Mouse (Mus musculus) liver, adult 2 months (tissue): ENCODE measurements around the gene Shoc2. TPM values are rescaled to one million over a fixed set of nuclear protein-coding genes. Genes with fewer than 3 reads are reported as not detected.
A peak's percentile ranks its signal among the peaks of the same experiment; 100 is the strongest.

Experiments
- DNase-seq: peaks from one replicate; pipeline ENCODE4 v3.0.0-alpha.2; 2011; ENCODE audit warnings: low read depth, low spot score; ENCODE audit errors: extremely low read depth
- H3K27ac ChIP-seq: fragments of 200-500 bp; replicated peaks from 2 replicates; pipeline ENCODE4 v1.5.1; 2012; ENCODE audit warnings: low read depth, mild to moderate bottlenecking, control low read depth, inconsistent platforms, low read length; ENCODE audit not compliant: insufficient read depth
- H3K27me3 ChIP-seq: fragments of 200-500 bp; 2 replicates; pipeline ENCODE4 v1.6.1; 2012; ENCODE audit warnings: mild to moderate bottlenecking, moderate library complexity, low read length, inconsistent platforms; ENCODE audit not compliant: control insufficient read depth, insufficient read depth
- H3K36me3 ChIP-seq: fragments of 200-500 bp; 2 replicates; pipeline ENCODE4 v1.6.1; 2012; ENCODE audit warnings: low read length, inconsistent platforms; ENCODE audit not compliant: control insufficient read depth, insufficient read depth
- H3K4me1 ChIP-seq: fragments of 200-500 bp; 2 replicates; pipeline ENCODE4 v1.6.1; 2011; ENCODE audit warnings: low read length; ENCODE audit not compliant: control insufficient read depth, insufficient read depth
- H3K4me3 ChIP-seq: fragments of 200-500 bp; 2 replicates; pipeline ENCODE4 v1.5.1; 2011; ENCODE audit warnings: low read depth, mild to moderate bottlenecking, control low read depth, low read length, moderate library complexity; ENCODE audit not compliant: insufficient read depth
- H3K79me2 ChIP-seq: fragments of 200-500 bp; 2 replicates; pipeline ENCODE4 v1.6.1; 2012; ENCODE audit warnings: inconsistent platforms, mild to moderate bottlenecking, low read length, moderate library complexity; ENCODE audit not compliant: control insufficient read depth, insufficient read depth
- H3K9ac ChIP-seq: fragments of 200-500 bp; 2 replicates; pipeline ENCODE4 v1.6.1; 2012; ENCODE audit warnings: low read depth, mild to moderate bottlenecking, control low read depth, inconsistent platforms, low read length
- CTCF ChIP-seq: fragments of 200-500 bp; IDR thresholded peaks from 2 replicates; pipeline ENCODE4 v1.5.1; 2011; ENCODE audit warnings: low read depth, low read length, control low read depth
- POLR2A ChIP-seq: fragments of 200-500 bp; IDR thresholded peaks from 2 replicates; pipeline ENCODE4 v1.6.1; 2011; ENCODE audit warnings: low read length, control low read depth; ENCODE audit not compliant: insufficient read depth; ENCODE audit errors: extremely low read depth
- WGBS: fragments of 180-500 bp; shearing (Covaris S2); methylation state at CpG from one replicate; pipeline ENCODE4 v1.1.7; 2018; 5-methylcytosine and 5-hydroxymethylcytosine counted together
- polyA plus RNA-seq: library from polyadenylated mRNA; depleted of rRNA; stranded (reverse); fragments of >200 nt; gene quantifications from 2 replicates; pipeline ENCODE4 v1.2.3, GENCODE M21; 2012
- total RNA-seq: library from RNA; depleted of rRNA; stranded (reverse); fragments of >200 nt; gene quantifications from 2 replicates; pipeline ENCODE4 v1.2.3, GENCODE M21; 2014

Gene Shoc2
- total and polyA plus RNA-seq, 2 experiments = 9.7 to 21.8 TPM

DNA sequence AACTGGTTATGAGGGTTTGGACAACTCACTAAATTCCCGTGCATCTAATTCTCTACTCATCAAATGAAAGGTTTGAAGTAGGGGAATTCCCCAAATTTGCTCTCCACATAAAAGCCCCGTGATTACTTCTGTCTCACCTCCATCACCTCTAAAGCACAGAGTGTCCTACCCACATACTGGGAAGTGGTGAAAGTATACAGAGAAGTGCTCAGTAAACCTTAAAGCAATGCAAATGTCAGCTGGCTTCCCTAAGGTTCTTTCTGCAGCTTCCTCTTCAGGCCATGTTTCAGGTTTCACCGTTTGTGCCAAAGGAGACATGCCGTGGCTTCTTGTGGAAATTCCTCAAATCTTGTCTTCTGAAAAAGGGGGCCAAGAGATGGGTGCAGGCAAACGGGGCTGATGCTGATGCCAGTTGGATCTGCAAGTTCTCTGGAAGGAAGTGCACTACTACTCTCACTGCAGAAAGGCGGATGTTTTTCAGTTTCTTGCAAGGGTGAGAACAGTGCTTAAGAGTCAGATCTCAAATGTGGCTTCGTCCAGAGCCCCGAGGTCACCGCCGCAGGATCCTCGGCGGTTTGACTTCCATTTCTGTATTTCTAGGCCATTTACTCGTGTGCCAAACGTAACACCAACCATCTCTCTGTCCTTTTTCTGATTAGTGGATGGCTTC, 44.0 kb upstream of the Shoc2 start:
- Histone ChIP-seq H3K4me3 (no peak overlapping the region), H3K4me1 (peaks cover 17% of the 10 kb centered on the region), H3K79me2 (peaks cover 10% of the 10 kb centered on the region), H3K27me3 (no peaks in the 10 kb centered on the region), H3K36me3 (no peaks in the 10 kb centered on the region), H3K9ac (no peak overlapping the region), H3K27ac (no peak overlapping the region)
- 86% methylated on average over 14 of the region's 14 CpGs for WGBS
- DNase-seq = no peak
- TF ChIP-seq POLR2A (no peak), CTCF (no peak)

DNA sequence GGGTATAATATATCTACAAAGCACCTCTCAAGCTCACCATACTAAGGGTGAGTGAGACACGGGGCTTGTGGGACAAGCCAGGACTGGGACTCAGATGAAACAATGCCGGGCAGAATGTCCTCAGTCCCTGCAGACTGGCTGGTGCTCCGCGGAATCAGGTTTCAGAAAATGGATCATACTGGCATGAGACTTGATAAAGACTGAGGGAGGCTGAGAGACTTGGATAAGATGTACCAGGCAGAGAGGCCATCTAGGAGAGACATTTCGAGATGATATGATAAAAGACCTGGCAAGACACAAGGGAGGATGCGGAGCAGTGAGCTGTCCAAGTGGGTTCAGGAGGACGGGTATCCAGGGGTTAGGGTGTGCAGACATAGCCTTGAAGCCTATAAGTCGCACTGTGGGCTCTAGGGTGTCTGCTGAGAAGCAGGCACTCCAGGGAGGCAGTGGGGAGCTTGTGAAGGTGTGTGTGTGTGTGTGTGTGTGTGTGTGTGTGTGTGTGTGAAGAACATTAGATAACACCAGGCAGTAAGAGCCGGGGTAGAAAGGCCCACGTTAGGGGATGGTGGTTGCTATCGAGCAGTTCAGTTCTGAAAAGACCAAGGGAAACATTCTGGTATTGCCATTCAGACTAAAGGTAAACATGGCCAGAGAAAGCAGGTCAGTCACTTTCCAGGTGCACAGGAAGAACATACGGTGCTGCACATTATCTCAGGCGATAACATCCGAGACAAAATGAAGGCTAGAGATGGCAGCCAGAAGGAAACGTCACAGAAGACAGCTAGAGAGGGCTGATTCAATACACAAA, 42.0 kb upstream of the Shoc2 start:
- Histone ChIP-seq H3K4me3 (peak overlapping the region; percentile 60), H3K27me3 (no peaks in the 10 kb centered on the region), H3K9ac (peak overlapping the region; percentile 80), H3K36me3 (no peaks in the 10 kb centered on the region), H3K27ac (peak overlapping the region; percentile 98), H3K4me1 (peaks cover 18% of the 10 kb centered on the region), H3K79me2 (peaks cover 15% of the 10 kb centered on the region)
- TF ChIP-seq POLR2A (no peak), CTCF (no peak)
- WGBS = 43% methylated on average over 15 of the region's 15 CpGs
- no peak for DNase-seq

DNA sequence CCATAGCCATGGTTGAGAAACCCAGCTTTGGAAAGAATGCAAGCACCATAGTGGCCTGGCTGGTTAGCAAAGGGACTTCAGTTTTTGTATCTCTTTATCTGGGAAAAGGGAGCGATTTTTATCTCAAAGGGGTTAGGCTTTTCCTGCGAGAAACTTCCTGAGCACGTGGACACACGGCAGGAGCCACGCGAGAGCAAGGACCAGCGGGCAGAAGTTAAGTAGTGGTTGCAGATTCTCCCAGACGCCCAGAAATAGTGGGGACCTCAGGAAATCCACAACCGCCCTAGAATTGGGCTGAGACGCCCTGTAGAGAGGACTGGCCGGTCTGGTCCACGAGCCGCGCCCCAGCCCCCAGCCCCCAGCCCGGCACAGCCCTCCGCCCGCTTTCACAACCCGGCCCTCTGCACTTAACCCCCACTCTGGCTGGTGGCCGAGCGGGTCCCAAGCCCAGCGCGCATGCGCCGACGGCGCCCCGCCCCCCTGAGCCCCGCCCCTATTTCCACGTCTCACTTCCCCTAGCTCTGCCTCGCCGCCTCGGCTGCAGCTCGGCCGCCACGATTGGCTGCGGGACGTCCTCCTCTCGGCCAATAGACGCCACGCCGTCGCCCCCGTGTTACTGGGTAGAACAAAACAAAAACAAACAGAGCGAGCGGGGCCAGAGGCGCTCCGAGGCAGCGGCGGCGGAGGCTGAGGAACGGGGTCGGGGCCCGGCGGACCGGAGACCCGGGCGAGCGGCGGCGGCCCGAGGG, 41.2 kb upstream of the Shoc2 start:
- 2% methylated on average over 60 of the region's 61 CpGs for WGBS
- H3K9ac ChIP-seq = peak overlapping the region; percentile 100
- H3K4me3 ChIP-seq = peak overlapping the region; percentile 99
- DNase-seq = peak; percentile 86
- peaks cover 17% of the 10 kb centered on the region for H3K4me1 ChIP-seq
- H3K79me2 ChIP-seq = peaks cover 18% of the 10 kb centered on the region
- no peak for TF ChIP-seq CTCF
- TF ChIP-seq POLR2A = peak; percentile 97
- peaks cover 3% of the 10 kb centered on the region; the same call in 1 of the 2 replicates for H3K36me3 ChIP-seq
- peak overlapping the region; percentile 98 for H3K27ac ChIP-seq
- H3K27me3 ChIP-seq = no peaks in the 10 kb centered on the region

DNA sequence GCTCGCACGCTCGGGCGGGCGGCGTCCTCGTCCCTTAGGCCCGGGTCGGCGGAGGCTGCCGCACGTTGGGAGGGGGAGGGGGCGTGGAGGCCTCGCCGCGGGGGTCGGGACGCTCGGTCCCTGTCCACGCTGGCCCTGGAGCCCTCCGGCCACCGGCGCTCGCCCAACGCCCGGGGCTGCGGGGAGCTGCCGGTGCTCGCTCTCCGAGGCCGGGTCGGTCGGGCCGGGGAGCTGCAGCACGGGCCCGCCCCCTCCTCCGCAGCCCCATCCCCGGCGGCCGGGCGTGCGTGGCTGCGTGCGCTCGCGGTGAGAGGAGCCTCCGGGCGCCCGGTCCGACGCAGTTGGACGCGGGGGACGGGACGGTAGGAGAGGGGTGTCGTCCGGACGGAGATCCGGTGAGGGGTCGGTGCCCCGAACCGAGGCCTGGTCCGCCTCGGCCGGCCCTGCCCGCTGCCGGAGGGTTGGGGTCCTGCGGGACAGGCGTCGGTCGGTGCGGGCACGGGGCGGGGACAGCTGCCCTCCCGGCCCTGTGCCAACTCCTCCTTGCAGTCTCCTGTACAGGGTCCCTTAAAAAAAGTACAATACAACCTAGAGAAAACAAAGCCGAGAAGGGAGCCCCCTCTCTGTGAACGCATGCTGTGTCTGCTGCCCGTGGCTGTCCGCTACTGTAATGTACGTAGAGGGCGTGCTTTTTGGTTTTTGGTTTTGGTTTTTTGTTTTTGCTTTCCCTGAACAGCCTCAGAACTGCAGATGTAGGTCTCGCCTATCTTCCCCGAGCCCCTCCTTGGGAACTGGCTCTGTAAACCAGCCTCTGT, 40.4 kb upstream of the Shoc2 start:
- H3K79me2 ChIP-seq = peaks cover 22% of the 10 kb centered on the region
- H3K36me3 ChIP-seq = peaks cover 5% of the 10 kb centered on the region; the same call in 1 of the 2 replicates
- H3K27ac ChIP-seq = peak overlapping the region; percentile 93
- H3K9ac ChIP-seq = peak overlapping the region; percentile 100
- peaks cover 17% of the 10 kb centered on the region for H3K4me1 ChIP-seq
- under 1% methylated on average over 78 of the region's 83 CpGs for WGBS
- TF ChIP-seq POLR2A (no peak), CTCF (peak; percentile 36)
- peak; percentile 48 for DNase-seq
- no peaks in the 10 kb centered on the region for H3K27me3 ChIP-seq
- peak overlapping the region; percentile 99 for H3K4me3 ChIP-seq

DNA sequence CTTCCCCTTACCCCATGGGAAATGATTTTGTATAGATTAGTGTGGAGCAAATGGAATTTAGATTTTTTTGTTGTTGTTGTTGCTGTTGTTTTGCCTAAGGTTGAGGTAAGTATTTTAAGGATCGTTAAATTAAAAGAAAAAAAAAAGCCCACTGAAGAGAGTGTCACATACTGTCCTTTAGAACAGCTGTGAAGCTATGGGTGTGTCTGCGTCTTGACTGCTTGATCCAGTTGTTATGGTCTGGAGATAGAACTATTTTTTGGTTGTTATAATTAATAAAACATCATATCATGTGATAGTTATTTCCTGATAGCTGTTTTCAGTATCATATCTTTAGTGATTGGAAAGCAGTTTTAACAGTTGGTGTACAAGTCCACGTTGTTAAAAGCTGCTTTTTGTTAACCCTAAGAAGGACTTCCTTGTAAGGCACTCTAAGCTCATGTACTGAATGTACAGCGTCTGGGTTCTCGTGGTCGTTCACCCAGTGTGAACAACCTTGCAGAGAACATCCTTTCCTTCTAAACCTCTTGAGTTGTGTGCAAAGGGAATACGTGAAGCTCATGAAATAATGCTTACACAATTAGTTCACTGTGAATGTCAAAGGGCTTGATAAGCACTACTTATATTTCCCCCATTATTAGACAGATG, 39.1 kb upstream of the Shoc2 start:
- peaks cover 17% of the 10 kb centered on the region for H3K4me1 ChIP-seq
- H3K27ac ChIP-seq = no peak overlapping the region
- 14% methylated on average over 7 of the region's 7 CpGs for WGBS
- H3K36me3 ChIP-seq = peaks cover 12% of the 10 kb centered on the region
- peaks cover 22% of the 10 kb centered on the region for H3K79me2 ChIP-seq
- H3K27me3 ChIP-seq = no peaks in the 10 kb centered on the region
- H3K4me3 ChIP-seq = 0 out of 2 replicates have a peak overlapping the region, but pooled peaks have one; percentile 22
- peak; percentile 31 for DNase-seq
- H3K9ac ChIP-seq = 0 out of 2 replicates have a peak overlapping the region, but pooled peaks have one; percentile 52
- TF ChIP-seq CTCF (no peak), POLR2A (no peak)
